Mouse (Mus musculus): ENCODE data around the gene Emc10.

- TF ChIP-seq POLR2A (IDR thresholded peaks at IDR 0.05; ENCODE audit: control insufficient read depth in 1 of 2, insufficient read depth in 1 of 2, low read depth in 1 of 2, low read length in 2 of 2, poor library complexity in 1 of 2), result no peak
- no peak for TF ChIP-seq CTCF (IDR thresholded peaks at IDR 0.05 in 2 of 3, conservative IDR thresholded peaks at IDR 0.05 in 1 of 3; ENCODE audit: control insufficient read depth in 1 of 3, insufficient read depth in 1 of 3, low read depth in 2 of 3, low read length in 3 of 3, poor library complexity in 1 of 3, severe bottlenecking in 1 of 3)
- no peak for TF ChIP-seq NRF1 (IDR thresholded peaks at IDR 0.05; ENCODE audit: insufficient read depth, low read depth, low read length, poor library complexity, severe bottlenecking)
- no peak for TF ChIP-seq ZMIZ1 (IDR thresholded peaks at IDR 0.05; ENCODE audit: low read depth, low read length)
- TF ChIP-seq USF2 (IDR thresholded peaks at IDR 0.05; ENCODE audit: borderline replicate concordance in 1 of 2, insufficient read depth in 1 of 2, low read depth in 1 of 2, low read length in 2 of 2), result no peak
- TF ChIP-seq MAZ (IDR thresholded peaks at IDR 0.05; ENCODE audit: low read depth, low read length), result no peak
- no peak for TF ChIP-seq HCFC1 (IDR thresholded peaks at IDR 0.05; ENCODE audit: low read depth, low read length)
- no peak for TF ChIP-seq MAX (IDR thresholded peaks at IDR 0.05; ENCODE audit: low read length)
- TF ChIP-seq EP300 (IDR thresholded peaks at IDR 0.05; ENCODE audit: low read depth in 1 of 2, low read length in 2 of 2), result no peak
These were observed 39.6 kb upstream of the Emc10 start for GRCm38 (mm10) chr7:44535657-44536589.
